Mouse (Mus musculus) spleen, embryonic (tissue): ENCODE measurements around the gene Rita1.

Source experiments
- CTCF ChIA-PET: fragments of 350-600 bp; sonication (Branson Sonifier 250); formaldehyde crosslinking; loops from one replicate; lab custom pipeline; 2022; lab: Charles Lee

Rita1 gene

GRCm38 (mm10) chr5:120605241-120605661 is 7.1 kb downstream of the Rita1 start:
- CTCF ChIA-PET = interaction anchor here (0.7 to 1.5 kb wide), 11 partner anchors 13 to 499 kb away, joined by 3 to 27 read pairs (median 3); no protein-coding TSS in a partner anchor

- CTCF ChIA-PET = interaction anchor here (0.6 to 1.5 kb wide), 9 partner anchors 17 to 499 kb away, joined by 3 to 27 read pairs (median 6); no protein-coding TSS in a partner anchor
Observed at GRCm38 (mm10) chr5:120604839-120605238, 7.5 kb downstream of the Rita1 start.

DNA sequence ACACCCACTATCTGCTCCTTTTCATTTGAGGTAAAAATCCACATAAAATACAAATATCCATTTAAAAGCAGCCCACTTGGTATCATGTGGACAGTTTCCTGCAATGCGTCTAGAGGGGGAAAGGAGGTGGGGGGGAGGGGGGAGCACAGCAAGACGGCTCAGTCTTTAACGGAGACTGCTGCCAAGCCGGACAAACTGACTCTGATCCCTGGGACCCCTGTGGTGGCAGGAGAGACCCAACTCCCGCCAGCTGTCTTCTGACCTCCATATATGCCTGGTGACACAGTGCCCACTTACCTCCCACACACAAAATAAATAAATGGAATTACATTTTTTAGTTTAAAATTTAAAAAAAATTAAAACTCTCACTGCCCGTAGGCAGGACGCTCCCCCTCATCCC is 8.9 kb downstream of the Rita1 start:
- CTCF ChIA-PET = no interaction called here

DNA sequence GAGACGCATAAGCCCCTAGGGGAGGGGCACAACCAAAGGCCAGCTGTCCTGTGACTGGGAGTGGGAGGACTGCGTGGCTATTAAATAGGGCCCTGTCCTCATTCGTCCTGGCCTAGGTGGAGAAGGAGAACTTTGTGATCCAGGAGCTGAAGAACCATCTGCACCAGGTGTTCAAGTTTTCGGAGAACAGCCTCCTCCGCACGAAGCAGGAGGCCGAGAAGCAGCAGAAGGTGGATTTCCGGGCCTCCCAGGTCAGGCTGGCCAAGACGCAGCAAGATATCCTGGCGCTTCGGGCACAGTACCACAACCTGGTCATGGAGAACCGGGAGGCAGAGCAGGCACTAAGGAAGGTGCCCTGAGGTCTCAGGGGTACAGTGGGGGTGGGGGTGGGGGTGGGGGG is 10.2 kb downstream of the Rita1 start:
- CTCF ChIA-PET = no interaction called here

DNA sequence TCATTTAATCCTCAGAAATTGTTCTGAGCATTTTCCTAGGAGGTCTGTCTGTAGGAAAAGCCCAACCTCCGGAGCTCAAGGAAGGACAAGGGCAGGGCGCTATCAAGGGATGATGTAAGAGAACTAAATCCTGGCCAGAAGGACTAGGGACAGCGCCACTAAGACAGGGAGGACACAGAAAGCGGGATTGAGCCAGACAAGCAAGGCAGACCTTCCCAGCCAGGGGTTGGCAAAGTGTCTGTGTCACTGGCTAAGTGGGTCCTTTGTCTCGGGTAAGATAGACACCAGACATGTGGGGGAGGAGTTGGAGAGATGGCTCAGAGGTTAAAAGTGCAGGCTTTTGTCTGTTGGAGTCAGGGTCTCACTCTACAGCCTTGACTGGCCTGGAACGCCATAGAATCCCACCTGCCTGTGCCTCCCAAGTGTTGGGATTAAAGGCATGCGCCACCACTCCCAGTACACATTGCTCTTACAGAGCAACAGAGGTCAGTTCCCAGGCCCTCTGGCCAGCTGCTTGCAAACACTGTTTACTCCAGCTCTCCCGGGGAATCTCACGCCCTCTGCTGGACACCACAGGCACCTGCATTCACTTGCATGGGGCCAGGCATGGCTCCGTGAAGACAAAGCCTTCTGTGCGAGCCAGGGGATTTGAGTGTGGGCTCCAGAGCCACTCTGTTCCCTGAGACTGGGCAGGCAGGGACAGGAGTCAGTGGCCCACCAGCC is 11.3 kb downstream of the Rita1 start:
- CTCF ChIA-PET = interaction anchor here (0.6 kb wide), 1 partner anchor 14 kb away, joined by 3 read pairs; no protein-coding TSS in a partner anchor

DNA sequence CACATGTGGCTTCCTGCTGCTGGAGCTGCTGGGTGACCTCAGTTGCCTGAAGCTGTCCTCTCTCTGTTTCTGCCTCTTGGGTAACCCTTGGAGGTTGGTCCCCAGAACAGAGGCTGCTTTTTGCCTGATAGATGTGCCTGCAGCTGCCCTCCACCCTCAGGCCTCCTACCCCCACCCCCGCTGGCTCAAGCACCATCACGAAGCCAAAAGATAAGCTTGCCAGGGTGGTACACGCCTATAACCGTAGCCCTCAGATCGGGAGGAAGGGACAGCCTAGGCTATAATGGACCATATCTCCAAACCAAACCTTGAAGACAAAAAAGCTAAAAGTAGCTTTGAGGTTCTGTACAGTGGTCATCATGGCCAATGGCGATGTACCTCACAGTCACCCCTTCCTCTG is 12.8 kb downstream of the Rita1 start:
- CTCF ChIA-PET = interaction anchor here (0.7 kb wide), 1 partner anchor 14 kb away, joined by 3 read pairs; no protein-coding TSS in a partner anchor

DNA sequence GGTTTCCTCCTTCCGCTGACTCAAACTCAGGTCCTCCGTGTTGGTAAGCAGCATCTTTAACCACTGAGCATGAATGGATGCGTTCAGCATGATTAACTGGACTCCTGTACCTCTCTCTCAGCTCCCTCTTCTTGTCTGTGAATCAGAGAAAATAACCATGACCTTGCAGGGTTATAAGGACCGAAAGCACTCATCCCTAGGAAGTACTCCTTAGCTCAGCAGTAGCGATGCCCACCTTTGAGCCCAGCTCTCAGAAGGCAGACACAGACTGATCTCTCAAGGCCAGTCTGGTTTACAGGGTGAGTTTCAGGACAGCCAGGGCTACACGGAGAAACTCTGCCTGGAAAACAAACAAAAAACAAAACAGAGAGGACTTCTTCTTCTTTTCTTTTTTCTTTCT is 17.9 kb downstream of the Rita1 start:
- CTCF ChIA-PET = no interaction called here

- CTCF ChIA-PET = interaction anchor here (0.8 kb wide), 1 partner anchor 14 kb away, joined by 3 read pairs; no protein-coding TSS in a partner anchor
Observed at GRCm38 (mm10) chr5:120592141-120592540, 20.2 kb downstream of the Rita1 start.

DNA sequence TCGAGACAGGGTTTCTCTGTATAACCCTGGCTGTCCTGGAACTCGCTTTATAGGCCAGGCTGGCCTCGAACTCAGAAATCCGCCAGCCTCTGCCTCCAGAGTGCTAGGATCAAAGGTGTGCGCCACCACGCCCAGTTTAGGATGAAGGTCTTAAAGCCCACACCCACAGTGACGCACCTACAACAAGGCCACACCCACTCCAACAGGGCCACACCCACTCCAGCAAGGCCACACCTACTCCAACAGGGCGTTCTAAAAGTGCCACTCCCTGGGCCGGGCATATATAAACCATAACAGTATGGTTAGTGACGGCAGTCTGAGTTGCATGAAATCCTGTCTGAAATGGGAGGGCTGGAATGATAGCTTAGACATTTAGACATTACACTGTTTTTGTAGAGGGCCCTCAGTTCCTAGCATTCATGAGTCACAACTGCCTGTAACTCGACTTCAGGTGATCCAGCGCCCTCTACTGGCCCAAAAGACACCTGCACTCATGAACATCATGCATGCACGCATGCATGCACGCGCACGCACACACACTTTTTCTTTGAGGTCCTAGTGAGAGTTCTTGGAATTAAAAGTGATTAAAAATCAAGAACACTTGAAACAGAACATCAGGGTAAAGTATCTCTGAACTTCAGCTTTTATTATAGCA is 21.9 kb downstream of the Rita1 start:
- CTCF ChIA-PET = no interaction called here

- CTCF ChIA-PET = interaction anchor here (0.5 to 1.7 kb wide), 2 partner anchors 10 to 38 kb away, joined by 3 to 6 read pairs; no protein-coding TSS in a partner anchor
Observed at GRCm38 (mm10) chr5:120588569-120589094, 23.8 kb downstream of the Rita1 start, which contains the start of the genes Tpcn1 and Iqcd. Gene Tpcn1, minus strand, starts transcription at chr5:120588673. Gene Iqcd, plus strand, starts transcription at chr5:120589016.

DNA sequence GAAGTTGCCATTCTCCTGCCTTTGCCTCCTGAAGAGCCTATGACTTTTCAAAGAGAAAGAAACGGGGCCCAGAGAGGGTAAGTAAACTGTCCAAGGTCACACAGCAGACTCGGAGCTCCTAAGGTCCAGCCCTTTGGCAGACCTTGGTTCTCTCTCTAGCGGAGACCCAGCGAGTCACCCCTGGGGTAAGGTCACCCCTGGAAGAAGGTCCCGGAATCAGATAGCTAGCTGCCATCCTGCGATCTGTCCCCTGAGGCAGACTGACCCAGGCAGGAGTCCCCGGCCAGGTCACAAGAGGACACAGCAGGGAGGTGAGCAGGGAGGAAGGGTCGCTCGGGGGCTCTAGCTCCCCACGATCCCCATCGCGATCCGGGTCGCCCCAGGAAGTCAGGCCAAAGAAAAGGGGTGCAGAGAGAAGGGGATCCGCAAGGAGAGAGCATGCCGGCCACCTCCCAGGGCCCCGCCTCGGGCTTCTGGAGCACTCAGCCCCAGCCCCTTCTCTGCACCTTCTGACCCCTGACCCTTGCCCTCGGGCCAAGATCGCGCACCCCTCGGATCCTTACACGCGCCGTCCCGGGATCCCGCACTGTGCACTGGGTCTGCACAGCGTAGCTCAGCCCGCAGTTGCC is 24.3 kb downstream of the Rita1 start:
- CTCF ChIA-PET = interaction anchor here (1.0 to 1.7 kb wide), 2 partner anchors 9 to 17 kb away, joined by 6 to 7 read pairs; no protein-coding TSS in a partner anchor

- CTCF ChIA-PET = interaction anchor here (0.7 to 1.7 kb wide), 3 partner anchors 9 to 17 kb away, joined by 3 to 7 read pairs (median 6); no protein-coding TSS in a partner anchor
Observed at GRCm38 (mm10) chr5:120587616-120587926, 24.8 kb downstream of the Rita1 start.

GRCm38 (mm10) chr5:120586741-120587615 is 25.4 kb downstream of the Rita1 start:
- CTCF ChIA-PET = interaction anchor here (0.6 to 1.7 kb wide), 4 partner anchors 8 to 85 kb away, joined by 3 to 7 read pairs (median 6); no protein-coding TSS in a partner anchor

GRCm38 (mm10) chr5:120584968-120585367 is 27.4 kb downstream of the Rita1 start:
- CTCF ChIA-PET = no interaction called here

GRCm38 (mm10) chr5:120583511-120583910 is 28.9 kb downstream of the Rita1 start:
- CTCF ChIA-PET = interaction anchor here (1.3 kb wide), 1 partner anchor 22 kb away, joined by 3 read pairs; no protein-coding TSS in a partner anchor

DNA sequence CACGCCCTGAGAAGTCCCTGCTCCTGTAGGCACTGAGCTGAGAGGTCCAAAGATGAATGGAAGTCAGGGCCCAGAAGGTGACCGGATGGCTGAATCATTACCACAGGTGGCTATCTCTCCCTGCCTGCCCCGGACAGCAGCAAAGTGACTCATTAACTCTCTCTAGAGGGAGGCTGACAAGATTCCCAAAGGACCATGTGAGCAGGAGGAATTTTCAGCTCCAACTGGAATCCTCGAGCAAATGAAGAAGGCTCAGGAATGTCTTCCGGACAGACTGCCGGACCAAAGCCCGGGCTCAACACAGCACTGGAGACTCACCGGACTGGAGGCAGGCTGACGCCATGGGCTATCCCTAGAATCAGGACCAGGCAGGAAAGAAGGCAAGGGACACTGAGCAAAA is 30.4 kb downstream of the Rita1 start:
- CTCF ChIA-PET = interaction anchor here (0.7 to 1.1 kb wide), 2 partner anchors 24 to 547 kb away, joined by 3 read pairs; no protein-coding TSS in a partner anchor

GRCm38 (mm10) chr5:120579898-120580626 is 32.3 kb downstream of the Rita1 start:
- CTCF ChIA-PET = interaction anchor here (0.6 to 1.5 kb wide), 3 partner anchors 8 to 18 kb away, joined by 3 to 6 read pairs (median 4); partner anchors contain the start of genes Iqcd and Tpcn1

- CTCF ChIA-PET = interaction anchor here (0.6 to 1.5 kb wide), 3 partner anchors 9 to 26 kb away, joined by 3 to 6 read pairs (median 3); partner anchors contain the start of genes Iqcd and Tpcn1
Observed at GRCm38 (mm10) chr5:120579211-120579897, 33.0 kb downstream of the Rita1 start.
